Mouse (Mus musculus) frontal cortex, postnatal 36 days (tissue): ENCODE measurements at regions not wholly inside any gene's neighbourhood (a gene's known extent, or its start where the extent isn't known, plus 50 kb on each side); places are given as distances from the start of the nearest gene placed in this dataset.

ENCODE experiments used
- DNase-seq, 2 experiments: peaks; one replicate each; pipeline ENCODE4 v3.0.0; 2022; ENCODE audit warnings: low spot score in 2 of 2

DNA sequence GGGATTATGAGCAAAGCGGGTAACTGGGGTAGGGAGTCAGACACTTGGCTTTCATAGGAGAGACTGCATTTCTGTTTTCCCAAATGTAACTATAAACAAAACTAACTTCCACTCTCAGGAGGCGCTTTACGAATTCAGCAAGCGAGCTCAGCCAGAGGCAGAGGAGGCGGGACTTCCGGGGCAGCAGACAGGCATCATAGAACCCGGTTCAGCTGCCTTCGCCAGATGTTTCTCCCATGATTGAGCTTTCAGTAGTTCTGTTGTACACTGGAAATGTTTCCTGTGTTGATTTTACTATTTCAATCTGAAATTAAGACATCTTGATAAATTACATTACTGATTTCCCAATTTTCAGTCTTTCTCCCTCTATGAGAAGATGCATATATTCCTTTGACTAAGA, 92.9 kb downstream of the Zfp365 start:
- no peak for DNase-seq

DNA sequence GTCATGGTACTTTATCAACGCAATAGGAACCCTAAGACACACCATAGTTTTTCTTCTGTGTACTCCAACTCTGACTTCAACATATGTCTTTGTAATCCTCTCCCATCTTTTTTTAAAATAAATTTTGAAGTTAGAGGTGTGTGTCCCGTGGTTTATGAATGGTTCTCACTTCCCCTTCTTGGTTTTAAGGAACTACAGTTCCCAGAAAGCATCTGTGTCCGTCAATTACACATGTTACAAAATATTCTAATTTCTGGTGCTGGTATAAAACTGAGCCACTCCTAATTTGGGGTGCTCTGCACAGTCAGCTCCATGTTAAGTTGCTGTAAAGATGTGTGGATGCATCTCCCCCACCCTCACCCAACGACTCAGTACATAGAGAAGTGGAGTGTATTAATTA, 98.6 kb downstream of the Zfp365 start:
- no peak for DNase-seq

DNA sequence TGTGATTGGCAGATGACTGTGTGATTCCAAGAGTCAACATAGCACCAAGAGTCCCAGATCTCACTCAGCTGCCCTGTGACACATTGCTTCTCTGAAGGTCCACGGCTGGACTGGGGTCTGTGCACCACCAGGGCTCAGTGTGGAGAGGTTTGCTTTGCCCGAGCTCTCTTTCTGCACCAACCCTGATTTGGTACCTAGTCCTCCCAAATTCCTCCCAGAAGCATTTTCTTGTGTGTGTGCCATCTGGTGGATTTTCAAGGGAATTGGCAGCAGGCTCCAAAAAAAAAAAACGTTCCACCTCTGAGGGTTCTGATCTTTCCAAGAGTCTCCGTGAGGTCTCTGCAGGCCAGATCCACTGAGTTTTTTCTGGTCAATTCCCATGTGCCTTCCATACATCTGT, 107.3 kb downstream of the Zfp365 start:
- DNase-seq, result peak; percentile 4 to 5

DNA sequence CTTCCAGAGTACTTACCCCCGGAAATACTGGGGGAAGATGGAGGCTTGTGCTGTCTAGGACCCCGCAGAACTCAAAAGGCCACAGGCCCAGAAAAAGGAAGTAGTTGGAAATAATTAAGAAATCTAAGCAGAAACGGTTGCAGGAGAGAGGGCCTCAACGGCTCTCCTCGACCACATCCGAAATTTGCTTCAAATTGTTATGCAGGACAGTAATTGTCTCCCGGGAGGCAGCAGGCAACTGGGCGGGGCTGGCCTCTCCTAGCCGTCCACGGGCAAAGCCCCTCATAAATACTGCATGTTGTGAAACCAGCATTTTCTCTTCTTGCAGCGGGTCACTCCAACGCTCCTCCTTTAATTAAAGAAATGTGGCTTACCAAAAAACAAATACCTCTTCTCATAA, 107.8 kb downstream of the Zfp365 start:
- DNase-seq, result no peak

DNA sequence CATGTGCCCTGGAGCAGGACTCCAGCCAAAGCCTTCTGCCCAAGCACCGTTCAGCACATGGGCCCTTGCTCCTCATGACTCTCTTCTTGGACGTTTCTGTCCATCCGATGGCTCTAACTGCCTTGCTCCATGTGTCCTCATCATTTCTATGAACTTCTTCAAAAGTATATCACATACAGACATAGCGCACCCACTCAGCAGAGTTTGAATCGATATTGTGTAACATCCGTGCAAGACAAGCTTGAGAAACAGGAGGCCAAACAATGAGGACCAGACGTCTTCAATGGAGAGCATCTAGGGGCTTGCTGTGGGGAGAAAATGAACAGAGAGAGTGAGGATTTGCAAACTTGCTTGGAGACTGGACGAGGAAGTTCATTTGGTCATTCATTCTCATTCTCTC, 110.3 kb downstream of the Zfp365 start:
- no peak for DNase-seq

DNA sequence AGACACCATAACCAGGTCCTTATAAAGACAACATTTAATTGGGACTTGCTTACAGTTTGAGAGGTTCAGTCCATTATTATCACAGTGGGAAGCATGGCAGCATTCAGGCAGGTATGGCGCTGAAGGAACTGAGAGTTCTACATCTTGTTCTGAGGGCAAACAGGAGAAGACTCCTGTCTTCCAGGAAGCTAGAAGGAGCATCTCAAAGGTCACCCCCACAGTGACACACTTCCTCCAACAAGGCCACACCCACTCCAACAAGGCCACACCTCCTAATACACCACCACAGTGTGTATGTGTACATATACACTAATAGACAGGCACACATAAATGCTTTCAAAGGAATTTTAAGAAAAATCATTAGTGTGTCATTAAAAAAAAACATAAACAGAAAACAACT, 110.8 kb downstream of the Zfp365 start:
- DNase-seq, result no peak

DNA sequence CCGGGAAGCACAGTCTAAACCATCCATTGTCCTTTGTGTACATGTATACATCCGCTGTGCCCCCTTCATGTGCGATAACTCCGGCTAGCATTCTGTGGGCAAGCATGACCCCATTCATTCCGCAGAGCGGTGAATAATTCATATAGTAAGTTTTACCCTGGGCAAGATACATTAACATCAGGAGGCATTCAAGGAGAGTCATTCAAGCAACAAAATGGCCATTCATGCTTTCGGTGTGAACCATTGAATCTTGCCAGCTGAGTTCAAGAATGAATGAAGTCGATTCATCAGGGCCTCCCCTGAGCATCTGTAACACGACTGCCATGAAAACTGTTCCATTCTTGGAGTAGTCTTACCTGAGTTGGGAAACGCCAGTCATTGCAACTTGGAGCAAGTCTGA, 113.5 kb downstream of the Zfp365 start:
- DNase-seq, result no peak

DNA sequence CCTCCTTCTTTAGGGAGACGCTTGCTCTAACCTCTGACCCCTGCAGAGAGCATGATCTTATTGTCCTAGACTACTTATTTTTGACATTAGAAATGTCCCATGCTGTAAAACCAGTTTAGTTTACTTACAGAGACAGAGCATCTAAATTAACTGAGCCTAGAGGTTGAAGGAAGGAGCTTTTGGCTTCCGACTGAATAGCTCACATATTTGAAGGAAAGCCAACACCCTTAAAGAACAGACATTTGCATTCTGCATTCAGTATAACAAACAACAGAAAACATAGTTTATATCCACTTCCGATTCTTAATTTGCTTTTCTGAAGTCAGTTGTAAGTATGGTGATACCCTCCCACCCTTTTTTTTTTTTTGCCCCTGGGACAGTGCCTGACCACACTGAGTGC, 119.3 kb downstream of the Zfp365 start:
- DNase-seq, result no peak

DNA sequence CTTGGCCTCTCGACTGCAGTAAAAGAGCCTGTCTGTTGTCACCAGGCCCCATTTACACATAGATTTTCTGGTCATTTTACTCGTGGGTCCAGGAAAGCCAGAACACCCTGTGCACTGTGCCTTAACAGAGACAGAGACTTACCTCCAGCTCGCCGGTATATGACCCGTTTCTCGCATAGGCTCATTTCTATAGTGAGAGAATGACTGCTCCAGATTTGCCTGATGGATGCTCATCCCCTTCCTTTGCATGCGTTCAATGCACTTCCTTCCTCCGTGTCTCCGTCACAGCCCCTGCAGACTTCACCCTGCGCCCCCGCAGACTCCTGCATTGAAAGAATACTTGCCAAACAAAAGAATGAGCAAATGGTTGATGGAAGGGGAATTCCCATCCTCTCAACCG, 122.8 kb downstream of the Zfp365 start:
- no peak for DNase-seq

DNA sequence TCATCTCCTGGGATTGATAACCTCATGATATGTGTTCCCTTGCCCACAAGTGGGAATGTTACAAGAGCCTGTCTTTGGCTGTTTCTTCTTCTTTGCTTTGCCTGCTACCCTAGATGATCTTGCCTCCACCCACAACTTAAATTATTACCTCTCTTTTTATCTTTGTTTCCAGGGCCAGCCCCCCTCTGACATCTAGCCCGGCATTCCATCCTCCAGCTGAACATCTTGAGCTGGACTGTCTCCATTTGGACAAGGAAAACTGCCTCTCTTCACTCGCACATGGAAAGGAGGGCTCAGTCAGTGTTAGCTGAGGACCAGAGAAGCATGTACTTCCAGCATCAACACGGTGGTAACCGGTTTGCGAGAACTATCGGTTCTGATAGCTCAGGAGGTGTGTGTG, 124.3 kb downstream of the Zfp365 start:
- DNase-seq, result no peak

DNA sequence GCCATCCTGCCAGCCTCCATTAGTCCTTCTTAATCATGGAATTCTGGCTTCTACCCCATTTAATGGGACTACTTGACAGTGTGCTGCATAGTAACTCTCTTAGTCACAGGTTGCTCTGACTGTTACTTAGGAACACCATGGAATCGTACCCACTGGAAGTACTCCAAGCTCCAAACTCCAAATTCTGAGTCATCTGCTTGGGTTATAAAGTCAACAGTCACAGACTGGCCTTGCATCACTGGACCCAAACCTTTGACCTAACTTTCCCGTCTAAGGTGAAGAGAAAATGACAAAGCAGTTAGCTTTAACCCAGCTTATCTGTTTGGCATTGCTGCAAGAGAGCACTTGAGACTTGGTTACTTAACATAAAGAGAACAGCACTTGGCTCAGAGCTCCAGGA, 126.9 kb downstream of the Zfp365 start:
- DNase-seq, result no peak

DNA sequence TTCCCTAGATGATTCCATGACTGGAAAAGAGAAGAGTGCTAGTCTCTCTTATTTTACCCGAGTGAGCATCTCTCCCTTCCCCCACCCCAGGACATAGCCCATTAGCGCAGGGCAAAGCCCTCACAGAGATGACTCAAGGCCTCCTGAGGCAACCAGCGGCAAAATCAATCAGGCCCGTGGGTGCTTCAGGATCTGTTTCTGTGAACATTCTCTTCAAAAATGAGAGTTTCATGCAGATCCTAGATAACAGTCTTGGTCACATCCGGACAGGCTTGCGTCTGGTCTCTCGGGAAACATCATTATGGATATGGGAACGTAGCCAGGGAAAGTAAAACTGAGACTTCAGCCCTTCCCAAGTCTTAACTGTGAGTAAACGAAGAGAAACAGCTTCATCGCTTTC, 134.1 kb downstream of the Zfp365 start:
- no peak for DNase-seq

DNA sequence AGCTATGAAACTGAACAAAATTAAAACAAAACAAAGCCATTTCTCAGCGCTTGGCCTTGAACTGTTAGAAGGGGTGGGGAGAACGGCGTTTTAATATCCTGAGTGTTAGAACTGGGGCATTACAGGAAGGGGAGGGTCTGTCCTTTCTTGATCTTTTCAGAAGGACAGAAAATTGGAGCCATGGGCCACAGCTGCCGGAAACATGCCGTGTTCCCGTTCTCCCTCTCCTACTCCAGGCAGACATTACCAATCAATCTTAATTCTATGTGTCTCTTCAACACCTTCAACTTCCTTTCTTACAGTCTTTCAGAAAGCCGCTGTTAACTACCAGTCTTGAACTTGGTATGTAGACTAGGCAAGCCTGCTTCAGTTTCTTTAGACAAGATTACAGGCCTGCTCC, 134.7 kb downstream of the Zfp365 start:
- no peak for DNase-seq

DNA sequence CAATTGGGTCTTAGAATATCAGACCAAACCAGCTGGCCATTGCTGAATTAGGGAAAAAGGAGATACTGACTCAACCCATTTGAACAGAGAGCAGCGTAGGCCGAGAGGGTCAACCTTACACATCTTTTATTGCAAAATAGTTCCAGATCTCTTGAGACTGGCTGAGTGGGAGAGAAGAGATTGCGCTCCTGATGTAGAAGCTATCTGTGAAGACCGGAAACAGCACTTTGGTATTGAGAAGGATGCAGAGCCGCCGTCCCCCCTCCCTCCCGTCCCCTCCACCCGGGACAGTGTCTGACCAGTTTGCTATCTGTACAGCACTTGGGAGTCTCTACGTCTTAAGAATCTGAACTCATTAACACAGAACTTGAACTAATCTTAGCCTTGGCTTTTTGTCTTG, 135.6 kb downstream of the Zfp365 start:
- DNase-seq, result no peak

DNA sequence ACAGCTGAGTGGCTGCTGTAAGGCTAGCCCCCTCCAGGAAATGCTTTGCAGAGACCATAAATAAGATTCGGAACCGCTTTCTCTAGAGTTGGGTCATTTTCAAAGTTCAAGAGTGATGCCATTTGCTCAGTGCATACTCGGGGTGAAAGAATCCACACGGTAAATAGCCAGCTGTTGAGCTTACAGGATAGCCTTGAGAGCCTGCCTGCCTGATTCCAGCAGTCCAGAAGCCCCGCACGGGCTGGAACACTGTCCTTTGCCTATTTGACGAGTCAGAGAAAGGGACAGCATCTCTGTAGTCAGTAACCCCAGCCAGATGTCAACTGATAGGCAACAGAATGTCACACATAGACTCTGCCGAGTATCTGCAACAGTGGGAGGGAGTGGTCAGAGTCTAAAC, 140.7 kb downstream of the Zfp365 start:
- DNase-seq, result no peak

DNA sequence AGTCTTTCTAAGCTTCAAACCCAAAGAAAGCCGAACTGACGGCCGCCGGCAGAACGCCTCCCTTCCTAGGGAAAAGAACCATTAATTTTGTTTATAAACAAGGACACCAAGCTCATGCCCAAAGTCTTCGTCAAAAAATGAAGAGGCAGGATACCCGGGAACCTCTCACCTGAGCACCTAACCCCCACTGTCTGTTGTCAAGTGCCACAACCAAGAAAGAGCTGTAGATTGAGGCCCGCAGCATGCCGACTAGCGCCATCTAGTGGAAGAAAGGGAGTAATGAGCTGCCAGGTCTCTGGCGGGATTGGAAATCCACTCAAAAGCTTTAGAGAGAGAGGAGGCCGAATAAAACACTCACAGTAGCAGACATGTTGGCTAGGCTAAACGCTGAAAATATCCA, 146.4 kb downstream of the Zfp365 start:
- peak; percentile 35 to 55 for DNase-seq

DNA sequence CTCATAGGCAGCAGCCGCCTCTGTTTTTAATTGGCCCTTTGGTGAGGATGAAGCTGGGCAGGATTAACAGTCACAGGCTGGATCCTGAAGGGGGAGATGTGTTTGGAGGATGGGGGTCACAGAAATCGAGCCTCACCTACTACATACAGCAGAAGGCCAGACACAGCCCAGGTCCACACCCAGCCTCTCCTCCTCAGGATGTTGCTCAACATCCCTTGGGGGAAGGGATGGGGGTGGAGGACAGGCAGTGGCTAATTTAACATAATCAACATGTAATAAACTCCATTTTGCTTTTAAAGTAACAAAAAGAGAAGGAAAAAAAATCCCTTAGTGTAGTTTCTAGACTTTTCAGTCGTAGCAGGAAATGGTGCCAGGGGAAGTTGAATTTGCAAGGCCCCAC, 152.0 kb downstream of the Zfp365 start:
- DNase-seq, result no peak

DNA sequence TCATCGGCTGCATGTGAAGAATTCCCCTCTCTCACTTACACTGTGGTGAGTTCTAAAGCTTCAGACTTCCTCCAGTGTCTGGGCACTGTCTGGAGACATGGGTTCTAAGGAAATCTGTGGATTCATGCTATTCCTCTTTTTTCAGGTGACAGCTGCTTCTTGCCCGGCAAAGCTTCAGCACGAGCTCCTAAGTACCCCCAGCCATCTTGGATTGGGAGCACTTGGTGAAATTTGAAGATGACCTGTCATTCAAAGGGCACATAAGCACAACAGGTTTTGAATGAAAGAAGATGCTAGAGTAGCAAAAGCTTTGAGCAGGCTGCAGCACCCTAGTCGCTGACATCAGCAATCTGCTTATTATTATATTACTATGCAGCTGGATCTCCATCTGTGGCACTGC, 164.3 kb downstream of the Zfp365 start:
- DNase-seq, result no peak

DNA sequence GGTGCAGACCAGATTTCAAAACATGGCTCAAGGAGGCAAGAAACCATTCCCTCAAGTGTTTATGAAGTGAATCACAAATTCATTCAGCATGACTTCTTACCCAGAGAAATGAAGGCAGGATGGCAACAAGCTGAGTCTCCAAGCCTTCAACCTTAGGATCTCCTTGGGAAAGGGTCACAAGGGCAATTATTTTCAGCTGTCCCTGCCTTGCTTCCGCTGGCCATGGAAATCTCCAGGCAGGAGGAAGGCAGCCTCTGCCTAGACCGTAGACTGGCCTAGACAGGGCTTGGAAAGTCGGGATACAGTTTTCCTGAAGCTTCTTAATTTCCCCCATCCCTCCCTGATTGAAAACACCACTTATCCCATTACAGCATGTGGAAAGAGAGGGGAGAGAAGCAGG, 165.0 kb downstream of the Zfp365 start:
- no peak for DNase-seq

DNA sequence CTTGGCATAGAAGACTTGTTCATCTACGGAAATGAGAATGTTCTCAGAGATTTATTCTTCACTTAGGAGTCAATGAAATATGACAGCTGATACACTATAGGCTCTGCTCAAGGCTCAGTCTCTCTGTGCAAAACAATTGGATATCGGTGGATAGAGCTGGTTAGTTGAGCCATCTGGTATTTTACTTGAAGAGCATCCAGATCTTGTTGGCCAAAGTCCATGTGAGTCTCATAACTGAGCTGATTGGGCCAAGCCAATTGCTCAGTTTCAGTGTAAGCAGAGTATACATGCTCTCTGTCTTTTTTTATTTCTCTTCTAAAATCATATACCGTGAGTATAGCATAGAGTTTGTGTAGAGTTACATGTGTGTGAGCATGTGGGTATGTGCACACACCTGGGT, 166.3 kb downstream of the Zfp365 start:
- DNase-seq, result peak in 1 of 2 experiments; percentile 12

DNA sequence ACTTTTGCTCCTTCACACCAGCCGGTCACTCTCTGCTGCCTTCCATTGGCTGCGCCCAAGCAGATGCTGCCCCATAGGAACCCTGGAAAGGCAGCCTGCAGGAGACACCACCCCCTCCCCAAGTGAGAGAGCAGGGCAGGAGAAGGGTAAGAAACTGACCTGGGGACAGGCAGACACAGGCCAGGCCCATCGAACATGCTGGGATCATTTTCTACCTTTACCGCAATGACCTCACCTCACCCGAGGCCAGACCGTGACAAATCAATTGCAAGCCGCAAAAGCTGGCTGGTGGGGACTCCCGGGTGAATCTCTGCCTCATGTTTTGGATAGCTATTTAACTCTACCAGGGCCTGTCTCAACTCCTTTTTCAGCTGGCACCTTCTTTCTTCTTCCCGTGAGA, 168.9 kb downstream of the Zfp365 start:
- no peak for DNase-seq

DNA sequence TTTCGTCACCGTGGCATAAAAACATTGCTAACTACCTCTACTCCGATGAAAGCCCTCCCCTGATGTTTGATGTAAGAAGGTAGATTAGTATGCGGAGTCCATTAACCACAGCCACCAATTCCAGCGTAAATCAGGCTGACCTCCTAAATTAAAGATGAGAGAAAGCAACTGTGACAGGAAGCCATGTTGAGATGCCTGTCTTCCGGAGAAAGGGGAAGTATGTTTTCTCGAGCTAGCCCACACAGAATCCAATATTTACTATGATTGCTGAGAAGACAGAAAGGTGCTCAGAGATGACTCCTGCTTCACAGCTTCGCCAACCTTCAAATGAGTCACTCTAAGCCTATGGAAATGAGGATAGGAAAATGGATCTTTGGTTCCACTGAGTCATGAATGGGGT, 169.6 kb downstream of the Zfp365 start:
- no peak for DNase-seq

DNA sequence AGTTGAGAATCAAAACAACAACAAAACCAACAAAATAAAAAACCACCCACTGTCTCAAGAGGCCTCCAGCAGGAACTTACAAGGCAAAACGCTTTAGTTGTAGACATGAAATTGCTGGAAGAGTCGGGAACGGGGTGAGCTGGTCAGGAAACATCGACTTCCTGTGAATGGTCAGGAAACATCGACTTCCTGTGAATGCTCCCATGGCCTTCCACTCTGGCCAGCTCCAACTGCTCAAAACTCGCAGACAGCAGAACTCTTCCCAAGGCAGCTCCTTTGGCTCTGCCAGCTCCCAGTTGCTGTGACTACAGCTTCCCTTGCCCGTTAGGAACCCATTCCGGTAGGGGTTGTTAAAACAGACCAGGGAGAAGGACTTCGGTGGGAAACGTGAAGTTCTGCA, 170.2 kb downstream of the Zfp365 start:
- DNase-seq, result no peak

DNA sequence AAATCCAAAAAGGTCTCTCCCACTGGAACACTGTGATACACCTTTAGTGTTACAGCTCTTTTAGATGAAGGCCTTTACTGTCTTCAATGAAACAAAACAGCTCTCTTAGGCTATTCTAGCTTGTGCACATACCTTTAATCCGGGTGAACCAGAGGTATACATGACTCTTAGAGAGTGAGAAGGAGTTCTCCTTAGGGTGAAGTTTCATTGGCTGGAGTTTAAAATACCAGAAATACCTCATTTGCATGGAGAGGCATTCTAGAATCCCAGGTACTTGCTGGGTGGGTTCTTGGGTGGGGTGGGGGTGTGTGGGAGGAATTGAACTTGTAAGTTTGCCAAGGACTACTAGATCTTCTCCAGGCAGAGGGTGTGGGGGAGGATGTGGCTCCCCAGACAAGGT, 173.3 kb downstream of the Zfp365 start:
- no peak for DNase-seq

DNA sequence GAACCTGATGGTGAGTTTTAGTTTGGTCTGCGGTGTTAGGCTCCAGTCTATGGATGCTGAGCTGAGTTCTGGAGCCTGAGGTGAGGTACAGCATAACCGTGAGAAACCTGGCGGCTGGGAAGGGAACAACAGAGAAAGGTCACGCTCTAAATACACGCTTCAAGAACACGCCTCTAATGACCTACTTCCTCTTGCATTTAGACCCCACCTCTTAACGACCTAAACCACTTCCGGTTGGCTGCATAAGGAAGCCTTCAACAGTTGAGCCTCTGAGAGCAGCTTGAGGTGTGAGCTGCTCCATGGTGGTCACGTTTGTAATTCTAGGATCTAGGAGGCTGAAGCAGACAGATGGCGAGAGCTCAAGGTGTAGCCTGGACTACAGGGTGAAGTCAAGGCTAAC, 175.8 kb downstream of the Zfp365 start:
- DNase-seq, result no peak
